Mouse (Mus musculus) cerebellum, postnatal 36 days (tissue): ENCODE data around the gene Itpr2.

Source experiments
- DNase-seq, 2 experiments: peaks; one replicate each; pipeline ENCODE4 v3.0.0; 2021 to 2022; ENCODE audit warnings: mixed read lengths in 2 of 2

Itpr2 gene

GRCm38 (mm10) chr6:146501866-146502804 lies at the start of gene Itpr2:
Gene Itpr2 (minus strand): TSS chr6:146502223.
- DNase-seq = peak; percentile 50 to 67

GRCm38 (mm10) chr6:146551326-146551725 lies 49.3 kb upstream of the Itpr2 start:
- no peak for DNase-seq

GRCm38 (mm10) chr6:146550421-146550820 lies 48.4 kb upstream of the Itpr2 start:
- DNase-seq = no peak

- DNase-seq = no peak
Measured at GRCm38 (mm10) chr6:146545289-146545865, 43.4 kb upstream of the Itpr2 start.

GRCm38 (mm10) chr6:146544622-146545021 lies 42.6 kb upstream of the Itpr2 start:
- no peak for DNase-seq

- DNase-seq = no peak
Measured at GRCm38 (mm10) chr6:146540386-146540785, 38.4 kb upstream of the Itpr2 start.

- no peak for DNase-seq
Measured at GRCm38 (mm10) chr6:146538661-146539060, 36.6 kb upstream of the Itpr2 start.

- no peak for DNase-seq
Measured at GRCm38 (mm10) chr6:146538071-146538470, 36.0 kb upstream of the Itpr2 start.

- DNase-seq = no peak
Measured at GRCm38 (mm10) chr6:146537111-146537510, 35.1 kb upstream of the Itpr2 start.

GRCm38 (mm10) chr6:146535501-146535900 lies 33.5 kb upstream of the Itpr2 start:
- no peak for DNase-seq

- DNase-seq = no peak
Measured at GRCm38 (mm10) chr6:146533146-146533545, 31.1 kb upstream of the Itpr2 start.

- no peak for DNase-seq
Measured at GRCm38 (mm10) chr6:146530769-146531168, 28.7 kb upstream of the Itpr2 start.

GRCm38 (mm10) chr6:146530363-146530762 lies 28.3 kb upstream of the Itpr2 start:
- no peak for DNase-seq

- no peak for DNase-seq
Measured at GRCm38 (mm10) chr6:146527537-146527936, 25.5 kb upstream of the Itpr2 start.

GRCm38 (mm10) chr6:146525500-146525899 lies 23.5 kb upstream of the Itpr2 start:
- no peak for DNase-seq

GRCm38 (mm10) chr6:146521456-146522245 lies 19.6 kb upstream of the Itpr2 start:
- no peak for DNase-seq

- DNase-seq = no peak
Measured at GRCm38 (mm10) chr6:146519019-146519418, 17.0 kb upstream of the Itpr2 start.

- no peak for DNase-seq
Measured at GRCm38 (mm10) chr6:146515936-146516335, 13.9 kb upstream of the Itpr2 start.

- no peak for DNase-seq
Measured at GRCm38 (mm10) chr6:146514531-146514948, 12.5 kb upstream of the Itpr2 start.

GRCm38 (mm10) chr6:146513899-146514298 lies 11.9 kb upstream of the Itpr2 start:
- no peak for DNase-seq

GRCm38 (mm10) chr6:146513384-146513783 lies 11.4 kb upstream of the Itpr2 start:
- no peak for DNase-seq

- no peak for DNase-seq
Measured at GRCm38 (mm10) chr6:146511511-146511910, 9.5 kb upstream of the Itpr2 start.

GRCm38 (mm10) chr6:146509891-146510290 lies 7.9 kb upstream of the Itpr2 start:
- no peak for DNase-seq
